Mouse (Mus musculus): ENCODE measurements at regions not wholly inside any gene's neighbourhood (a gene's known extent, or its start where the extent isn't known, plus 50 kb on each side); places are given as distances from the start of the nearest gene placed in this dataset.

DNA sequence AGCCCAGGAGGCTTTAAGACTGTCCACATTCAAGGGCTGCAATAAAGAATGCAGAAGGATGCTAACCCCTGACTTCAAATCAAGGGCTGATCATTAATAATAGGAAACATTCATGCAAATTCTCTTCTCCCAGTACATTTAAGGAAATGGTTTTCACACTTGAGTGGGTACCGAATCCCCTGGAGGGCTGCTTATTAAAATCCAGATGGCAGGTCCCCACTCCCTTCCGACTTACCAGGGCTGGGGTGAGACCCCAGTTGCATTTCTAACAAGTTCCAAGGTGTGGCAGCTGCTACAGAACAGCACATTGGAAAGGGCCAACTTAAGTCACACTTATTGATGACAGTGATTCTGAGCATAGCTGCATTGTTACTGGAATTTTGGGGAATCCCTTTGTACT lies 129.0 kb upstream of the Cox10 start:
- Histone ChIP-seq H3K4me2 (ENCODE audit: low read length) (no peak overlapping the region), H3K9me3 (ENCODE audit: control insufficient read depth, low read length) (no peaks in the 10 kb centered on the region), H3K36me3 (ENCODE audit: control insufficient read depth, insufficient read depth, low read length) (no peaks in the 10 kb centered on the region), H3K4me1 (ENCODE audit: control insufficient read depth, insufficient read depth, low read length) (no peaks in the 10 kb centered on the region), H3K27ac (replicated peaks; ENCODE audit: low read depth, low read length) (no peak overlapping the region), H3K4me3 (replicated peaks; ENCODE audit: low read depth, low read length) (no peak overlapping the region), H3K27me3 (ENCODE audit: control insufficient read depth, insufficient read depth, low read length) (no peaks in the 10 kb centered on the region), H3K9ac (replicated peaks; ENCODE audit: low read length) (no peak overlapping the region)
- WGBS: 40% methylated on average over 2 of the region's 2 CpGs
- ATAC-seq (ENCODE audit: low FRiP score, low TSS enrichment) (no peak), DNase-seq (no peak)

DNA sequence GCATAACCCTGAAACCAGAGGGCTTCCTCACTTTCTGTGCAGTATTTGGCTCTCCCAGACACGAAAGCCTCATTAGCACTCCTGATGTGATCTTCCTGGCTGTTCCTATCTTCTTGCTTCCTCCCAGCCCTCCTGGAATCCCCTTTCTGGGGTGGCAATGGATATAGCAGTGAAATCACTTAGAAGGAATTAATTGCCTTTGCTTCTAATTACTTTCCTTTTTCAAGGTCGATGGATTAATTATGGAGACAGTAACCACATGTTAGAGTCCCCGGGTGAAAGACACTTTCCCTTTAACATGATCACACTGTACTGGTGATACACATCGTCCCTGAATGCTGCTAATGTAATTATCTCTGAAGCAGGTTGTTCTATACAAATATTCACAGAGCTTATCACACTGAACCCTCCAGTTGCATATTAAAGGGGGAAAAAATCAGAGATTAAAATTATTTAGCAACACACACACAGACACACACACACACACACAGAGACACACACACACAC lies 128.1 kb upstream of the Cox10 start:
- peak; percentile 42 for DNase-seq
- Histone ChIP-seq H3K4me3 (replicated peaks; ENCODE audit: low read depth, low read length) (no peak overlapping the region), H3K9me3 (ENCODE audit: control insufficient read depth, low read length) (no peaks in the 10 kb centered on the region), H3K4me2 (ENCODE audit: low read length) (no peak overlapping the region), H3K27me3 (ENCODE audit: control insufficient read depth, insufficient read depth, low read length) (no peaks in the 10 kb centered on the region), H3K9ac (replicated peaks; ENCODE audit: low read length) (no peak overlapping the region), H3K4me1 (ENCODE audit: control insufficient read depth, insufficient read depth, low read length) (no peaks in the 10 kb centered on the region), H3K36me3 (ENCODE audit: control insufficient read depth, insufficient read depth, low read length) (no peaks in the 10 kb centered on the region), H3K27ac (replicated peaks; ENCODE audit: low read depth, low read length) (no peak overlapping the region)
- ATAC-seq (ENCODE audit: low FRiP score, low TSS enrichment): no peak
- 48% methylated on average over 4 of the region's 4 CpGs for WGBS

DNA sequence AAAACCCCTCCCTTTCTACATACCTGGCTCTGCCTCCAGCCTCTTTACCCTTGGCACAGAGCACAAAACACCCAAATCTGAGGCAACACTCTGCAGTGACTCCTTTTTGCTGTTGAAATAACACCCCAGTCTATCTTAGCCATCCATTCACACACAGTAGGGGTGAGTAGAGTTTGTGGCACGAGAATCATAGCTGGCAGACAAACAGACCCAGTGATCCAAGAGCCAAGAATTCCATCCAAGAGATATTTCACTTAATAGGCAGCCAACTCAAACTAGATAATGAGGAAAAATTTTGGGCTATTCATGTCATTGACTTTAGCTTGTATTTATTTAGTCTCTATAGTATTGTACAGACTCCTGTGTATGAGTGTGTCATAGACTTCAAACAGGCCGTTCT lies 126.9 kb upstream of the Cox10 start:
- WGBS: 86% methylated on average over 2 of the region's 2 CpGs
- ATAC-seq (ENCODE audit: low FRiP score, low TSS enrichment) (no peak), DNase-seq (no peak)
- H3K4me1 ChIP-seq (ENCODE audit: control insufficient read depth, insufficient read depth, low read length): no peaks in the 10 kb centered on the region
- H3K4me2 ChIP-seq (ENCODE audit: low read length): no peak overlapping the region
- no peaks in the 10 kb centered on the region for H3K36me3 ChIP-seq (ENCODE audit: control insufficient read depth, insufficient read depth, low read length)
- H3K9me3 ChIP-seq (ENCODE audit: control insufficient read depth, low read length): no peaks in the 10 kb centered on the region
- H3K27ac ChIP-seq (replicated peaks; ENCODE audit: low read depth, low read length): no peak overlapping the region
- H3K27me3 ChIP-seq (ENCODE audit: control insufficient read depth, insufficient read depth, low read length): no peaks in the 10 kb centered on the region
- no peak overlapping the region for H3K4me3 ChIP-seq (replicated peaks; ENCODE audit: low read depth, low read length)
- H3K9ac ChIP-seq (replicated peaks; ENCODE audit: low read length): no peak overlapping the region

DNA sequence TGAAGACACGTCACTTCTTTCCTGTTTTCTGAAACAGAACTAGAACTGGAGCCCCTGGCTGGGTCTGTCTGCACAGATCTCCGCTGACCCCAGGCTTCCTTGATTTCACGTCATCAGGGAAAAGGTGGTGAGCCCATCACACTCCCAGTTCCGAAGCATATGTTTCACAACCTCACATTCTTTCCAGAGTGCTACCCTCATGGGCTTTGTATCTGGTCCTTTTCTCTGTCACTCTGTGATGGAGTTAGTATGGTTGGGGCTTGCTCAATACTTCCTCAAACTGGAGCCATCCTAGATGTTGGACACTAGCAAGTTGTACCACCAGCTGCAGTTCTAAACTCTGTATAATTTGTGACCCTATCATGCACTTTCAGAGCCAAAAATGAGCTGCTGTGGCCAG lies 125.8 kb upstream of the Cox10 start:
- Histone ChIP-seq H3K27me3 (ENCODE audit: control insufficient read depth, insufficient read depth, low read length) (no peaks in the 10 kb centered on the region), H3K9me3 (ENCODE audit: control insufficient read depth, low read length) (no peaks in the 10 kb centered on the region), H3K4me1 (ENCODE audit: control insufficient read depth, insufficient read depth, low read length) (no peaks in the 10 kb centered on the region), H3K9ac (replicated peaks; ENCODE audit: low read length) (no peak overlapping the region), H3K4me3 (replicated peaks; ENCODE audit: low read depth, low read length) (no peak overlapping the region), H3K4me2 (ENCODE audit: low read length) (no peak overlapping the region), H3K36me3 (ENCODE audit: control insufficient read depth, insufficient read depth, low read length) (no peaks in the 10 kb centered on the region), H3K27ac (replicated peaks; ENCODE audit: low read depth, low read length) (no peak overlapping the region)
- DNase-seq: no peak
- no peak for ATAC-seq (ENCODE audit: low FRiP score, low TSS enrichment)
- WGBS: 75% methylated on average over 4 of the region's 4 CpGs

- WGBS: 83% methylated on average over 7 of the region's 7 CpGs
- no peaks in the 10 kb centered on the region for H3K36me3 ChIP-seq (ENCODE audit: control insufficient read depth, insufficient read depth, low read length)
- ATAC-seq (ENCODE audit: low FRiP score, low TSS enrichment): no peak
Observed at GRCm38 (mm10) chr11:64204305-64204704, 125.0 kb upstream of the Cox10 start.

GRCm38 (mm10) chr11:64200874-64201273 lies 121.6 kb upstream of the Cox10 start:
- Histone ChIP-seq H3K9me3 (ENCODE audit: control insufficient read depth, low read length) (no peaks in the 10 kb centered on the region), H3K36me3 (ENCODE audit: control insufficient read depth, insufficient read depth, low read length) (no peaks in the 10 kb centered on the region), H3K9ac (replicated peaks; ENCODE audit: low read length) (no peak overlapping the region), H3K27ac (replicated peaks; ENCODE audit: low read depth, low read length) (no peak overlapping the region), H3K4me3 (replicated peaks; ENCODE audit: low read depth, low read length) (no peak overlapping the region), H3K27me3 (ENCODE audit: control insufficient read depth, insufficient read depth, low read length) (no peaks in the 10 kb centered on the region), H3K4me1 (ENCODE audit: control insufficient read depth, insufficient read depth, low read length) (no peaks in the 10 kb centered on the region), H3K4me2 (ENCODE audit: low read length) (no peak overlapping the region)
- DNase-seq (no peak), ATAC-seq (ENCODE audit: low FRiP score, low TSS enrichment) (no peak)
- 92% methylated on average over 6 of the region's 6 CpGs for WGBS

More at GRCm38 (mm10) chr11:64204305-64204704, 125.0 kb upstream of the Cox10 start:
- no peak overlapping the region for H3K27ac ChIP-seq (replicated peaks; ENCODE audit: low read depth, low read length)
- no peaks in the 10 kb centered on the region for H3K4me1 ChIP-seq (ENCODE audit: control insufficient read depth, insufficient read depth, low read length)
- DNase-seq: no peak
- no peaks in the 10 kb centered on the region for H3K9me3 ChIP-seq (ENCODE audit: control insufficient read depth, low read length)
- no peaks in the 10 kb centered on the region for H3K27me3 ChIP-seq (ENCODE audit: control insufficient read depth, insufficient read depth, low read length)
- no peak overlapping the region for H3K9ac ChIP-seq (replicated peaks; ENCODE audit: low read length)
- H3K4me2 ChIP-seq (ENCODE audit: low read length): no peak overlapping the region
- no peak overlapping the region for H3K4me3 ChIP-seq (replicated peaks; ENCODE audit: low read depth, low read length)

DNA sequence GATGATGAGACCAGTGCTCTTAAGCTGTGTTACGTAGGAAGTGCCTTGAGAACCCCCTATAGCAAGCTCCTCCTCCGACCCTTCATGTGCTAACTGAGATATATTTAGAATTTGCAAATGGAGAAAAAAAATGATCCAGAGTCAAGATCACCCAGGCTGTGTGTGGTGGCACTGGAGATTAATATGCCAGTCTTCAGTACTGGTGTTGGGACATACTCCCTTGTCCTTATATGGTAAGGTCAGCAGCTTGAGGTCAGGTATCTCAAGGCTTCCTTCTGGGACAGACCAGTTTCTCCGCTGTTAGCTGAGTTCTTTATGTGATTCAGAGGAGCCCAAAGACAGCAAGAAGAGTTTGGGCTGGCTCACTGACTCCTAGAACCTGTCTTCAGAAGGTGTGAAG lies 116.0 kb upstream of the Cox10 start:
- H3K4me2 ChIP-seq (ENCODE audit: low read length): no peak overlapping the region
- H3K9ac ChIP-seq (replicated peaks; ENCODE audit: low read length): no peak overlapping the region
- H3K4me3 ChIP-seq (replicated peaks; ENCODE audit: low read depth, low read length): no peak overlapping the region
- DNase-seq (no peak), ATAC-seq (ENCODE audit: low FRiP score, low TSS enrichment) (no peak)
- H3K27ac ChIP-seq (replicated peaks; ENCODE audit: low read depth, low read length): no peak overlapping the region
- H3K4me1 ChIP-seq (ENCODE audit: control insufficient read depth, insufficient read depth, low read length): no peaks in the 10 kb centered on the region
- H3K9me3 ChIP-seq (ENCODE audit: control insufficient read depth, low read length): no peaks in the 10 kb centered on the region
- H3K27me3 ChIP-seq (ENCODE audit: control insufficient read depth, insufficient read depth, low read length): no peaks in the 10 kb centered on the region
- H3K36me3 ChIP-seq (ENCODE audit: control insufficient read depth, insufficient read depth, low read length): no peaks in the 10 kb centered on the region
- 95% methylated on average over 3 of the region's 3 CpGs for WGBS

DNA sequence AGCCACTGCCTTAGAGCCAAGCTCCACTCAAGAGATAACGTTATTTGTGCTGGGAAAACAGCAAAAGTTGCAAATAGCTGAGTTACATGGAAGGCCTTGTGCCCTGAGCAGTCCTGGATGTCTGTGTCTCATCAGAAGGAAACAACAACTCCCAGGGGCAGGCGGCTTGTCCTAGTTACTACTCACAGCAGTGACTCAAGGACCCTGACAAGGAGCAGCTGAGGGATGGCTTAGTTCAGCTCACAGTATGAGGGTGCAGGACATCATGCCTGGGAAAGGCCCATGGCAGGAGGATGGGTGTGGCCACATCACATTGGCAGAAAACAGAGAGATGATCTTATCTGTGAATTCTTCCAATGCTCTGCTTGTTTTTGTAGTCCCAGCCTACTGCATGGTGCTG lies 109.4 kb upstream of the Cox10 start:
- ATAC-seq (ENCODE audit: low FRiP score, low TSS enrichment) (no peak), DNase-seq (no peak)
- Histone ChIP-seq H3K36me3 (ENCODE audit: control insufficient read depth, insufficient read depth, low read length) (no peaks in the 10 kb centered on the region), H3K4me3 (replicated peaks; ENCODE audit: low read depth, low read length) (no peak overlapping the region), H3K27me3 (ENCODE audit: control insufficient read depth, insufficient read depth, low read length) (no peaks in the 10 kb centered on the region), H3K27ac (replicated peaks; ENCODE audit: low read depth, low read length) (no peak overlapping the region), H3K4me1 (ENCODE audit: control insufficient read depth, insufficient read depth, low read length) (no peaks in the 10 kb centered on the region), H3K4me2 (ENCODE audit: low read length) (no peak overlapping the region), H3K9me3 (ENCODE audit: control insufficient read depth, low read length) (no peaks in the 10 kb centered on the region), H3K9ac (replicated peaks; ENCODE audit: low read length) (no peak overlapping the region)
- 91% methylated on average over 2 of the region's 2 CpGs for WGBS

GRCm38 (mm10) chr11:64187488-64188444 lies 108.5 kb upstream of the Cox10 start:
- Histone ChIP-seq H3K9me3 (ENCODE audit: control insufficient read depth, low read length) (no peaks in the 10 kb centered on the region), H3K27ac (replicated peaks; ENCODE audit: low read depth, low read length) (no peak overlapping the region), H3K36me3 (ENCODE audit: control insufficient read depth, insufficient read depth, low read length) (no peaks in the 10 kb centered on the region), H3K4me2 (ENCODE audit: low read length) (no peak overlapping the region), H3K4me3 (replicated peaks; ENCODE audit: low read depth, low read length) (no peak overlapping the region), H3K27me3 (ENCODE audit: control insufficient read depth, insufficient read depth, low read length) (no peaks in the 10 kb centered on the region), H3K4me1 (ENCODE audit: control insufficient read depth, insufficient read depth, low read length) (no peaks in the 10 kb centered on the region), H3K9ac (replicated peaks; ENCODE audit: low read length) (no peak overlapping the region)
- DNase-seq (no peak), ATAC-seq (ENCODE audit: low FRiP score, low TSS enrichment) (no peak)
- 84% methylated on average over 9 of the region's 9 CpGs for WGBS

All from midbrain, embryonic 14.5 days (tissue).